Mouse (Mus musculus): ENCODE measurements around the gene Ankrd44. TPM values are rescaled to one million over a fixed set of nuclear protein-coding genes. Genes with fewer than 3 reads are reported as not detected.

Ankrd44 gene
- polyA plus RNA-seq, 1 experiment from 2014 or later: 20.1 TPM

DNA sequence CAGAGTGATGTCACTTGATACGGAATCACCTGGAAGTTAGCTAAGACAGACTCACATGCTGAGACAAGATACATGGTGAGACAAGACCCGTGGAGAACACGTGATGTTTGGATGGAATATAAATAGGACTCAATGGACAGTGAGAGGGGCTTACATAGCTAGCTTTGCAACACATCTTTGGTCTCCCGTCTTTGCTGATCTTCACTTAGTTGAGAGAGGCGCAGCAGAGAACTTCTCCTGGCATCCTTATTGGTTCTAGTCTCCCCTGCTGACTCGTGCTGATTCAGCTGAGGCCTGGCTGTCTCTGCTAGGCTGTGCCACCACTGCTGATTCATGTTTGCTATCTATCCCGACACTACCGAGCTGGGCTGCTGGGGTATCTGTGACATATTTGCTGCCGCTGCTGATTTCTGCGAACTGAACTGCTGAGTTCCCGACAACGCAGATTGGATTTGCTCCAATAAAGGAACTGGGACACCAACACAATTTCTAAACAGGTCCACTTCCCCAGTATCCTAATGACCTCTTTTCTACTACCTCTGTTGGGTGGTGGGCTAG lies 23.4 kb downstream of the Ankrd44 start:
- no peak for ATAC-seq (ENCODE audit: low FRiP score, low read depth)
- H3K9me3 ChIP-seq: no peaks in the 10 kb centered on the region
- no peak overlapping the region for H3K9ac ChIP-seq (replicated peaks)
- peaks cover 21% of the 10 kb centered on the region for H3K4me1 ChIP-seq
- no peaks in the 10 kb centered on the region for H3K27me3 ChIP-seq
- no peak overlapping the region for H3K4me2 ChIP-seq (replicated peaks)
- WGBS: 91% methylated on average over 12 of the region's 12 CpGs
- no peak overlapping the region for H3K27ac ChIP-seq (replicated peaks)
- no peak overlapping the region for H3K4me3 ChIP-seq
- no peaks in the 10 kb centered on the region for H3K36me3 ChIP-seq

DNA sequence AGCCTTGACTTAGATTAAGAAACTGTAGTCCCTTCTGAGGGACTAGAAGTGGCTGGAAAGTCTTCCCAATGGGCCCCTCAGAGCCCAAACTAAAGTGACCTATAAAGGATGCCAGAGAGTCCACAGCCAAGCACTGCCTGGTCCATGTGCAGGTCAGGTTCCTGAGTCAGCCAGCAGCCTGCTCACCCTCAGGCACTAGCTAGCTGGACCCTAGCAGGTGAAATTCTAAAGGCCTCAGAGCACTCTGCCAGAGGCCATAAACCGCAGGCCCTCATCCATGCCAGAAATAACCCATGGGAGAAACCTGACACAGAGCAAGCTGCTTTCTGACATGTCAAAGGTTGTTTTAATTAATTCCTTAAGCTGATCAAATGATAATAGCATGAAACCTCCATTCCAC lies 25.1 kb downstream of the Ankrd44 start:
- WGBS: 75% methylated on average over 1 of the region's 1 CpGs
- Histone ChIP-seq H3K27ac (replicated peaks) (no peak overlapping the region), H3K36me3 (no peaks in the 10 kb centered on the region), H3K4me3 (no peak overlapping the region), H3K4me1 (peaks cover 19% of the 10 kb centered on the region), H3K4me2 (replicated peaks) (no peak overlapping the region), H3K9me3 (no peaks in the 10 kb centered on the region), H3K27me3 (no peaks in the 10 kb centered on the region), H3K9ac (replicated peaks) (no peak overlapping the region)
- no peak for ATAC-seq (ENCODE audit: low FRiP score, low read depth)

DNA sequence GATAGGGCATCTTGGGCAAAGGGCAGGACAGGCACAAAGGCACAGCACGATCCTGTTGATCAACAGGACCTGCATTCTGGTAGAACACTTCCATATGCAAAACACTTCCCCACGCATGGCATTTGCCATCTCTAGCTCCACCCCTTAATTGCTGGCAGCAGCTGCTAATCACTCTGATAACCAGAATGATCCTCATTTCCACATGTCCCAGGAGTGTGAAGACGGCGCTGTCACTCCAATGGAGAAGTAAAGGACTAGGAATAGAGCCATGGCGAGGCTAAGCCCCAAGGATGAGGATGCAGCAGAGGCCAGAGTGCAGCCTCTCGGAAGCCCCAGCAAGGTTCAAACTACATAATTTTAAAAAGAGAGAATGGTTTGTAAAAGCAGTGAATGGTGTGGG lies 26.9 kb downstream of the Ankrd44 start:
- Histone ChIP-seq H3K27ac (replicated peaks) (no peak overlapping the region), H3K4me3 (no peak overlapping the region), H3K27me3 (no peaks in the 10 kb centered on the region), H3K4me1 (peaks cover 19% of the 10 kb centered on the region), H3K4me2 (replicated peaks) (no peak overlapping the region), H3K9me3 (no peaks in the 10 kb centered on the region), H3K9ac (replicated peaks) (no peak overlapping the region), H3K36me3 (no peaks in the 10 kb centered on the region)
- ATAC-seq (ENCODE audit: low FRiP score, low read depth): 0 out of 2 replicates have a peak, but pooled peaks have one; percentile 6
- 70% methylated on average over 6 of the region's 6 CpGs for WGBS

DNA sequence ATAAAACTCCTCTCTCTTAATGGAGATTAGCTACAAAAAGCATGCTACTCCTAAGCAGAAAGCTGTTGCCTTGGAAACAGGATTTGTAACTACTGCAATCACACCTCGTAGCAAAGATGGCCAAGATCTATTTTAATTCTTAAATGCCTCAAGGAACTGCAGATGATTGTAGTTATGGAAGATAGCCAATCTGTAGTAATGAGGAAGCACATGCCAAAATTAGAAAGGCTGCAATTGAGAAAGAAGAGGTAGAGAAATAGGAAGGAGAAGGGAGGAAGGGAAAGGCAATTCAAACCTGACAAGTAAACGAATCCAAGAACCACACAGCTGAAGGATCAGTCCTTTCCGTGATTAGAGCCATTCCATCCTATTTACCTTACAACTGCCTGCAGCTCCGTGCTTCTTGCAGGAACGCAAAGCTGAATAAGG lies 27.5 kb downstream of the Ankrd44 start:
- no peaks in the 10 kb centered on the region for H3K9me3 ChIP-seq
- no peak overlapping the region for H3K4me2 ChIP-seq (replicated peaks)
- ATAC-seq (ENCODE audit: low FRiP score, low read depth): no peak

DNA sequence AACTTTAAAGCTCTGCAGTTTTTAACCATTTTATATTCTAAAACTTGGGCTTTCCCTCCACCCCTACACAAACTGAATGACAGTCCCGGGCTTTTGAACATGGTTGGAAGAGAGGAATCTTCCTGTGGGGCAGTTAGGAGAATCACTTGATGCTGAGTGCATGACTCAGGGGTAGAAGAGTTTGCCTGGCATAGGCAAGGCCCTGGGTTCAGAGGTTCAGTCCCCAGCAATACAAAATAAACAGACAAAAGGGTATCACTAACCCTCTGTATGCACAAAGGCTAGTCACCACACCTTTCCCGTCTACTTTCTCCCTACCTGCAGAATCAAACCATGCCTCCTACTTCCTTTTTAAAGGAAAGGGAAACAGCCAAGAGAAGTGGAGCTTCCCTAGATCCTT lies 28.5 kb downstream of the Ankrd44 start:
- 91% methylated on average over 2 of the region's 2 CpGs for WGBS
- H3K9ac ChIP-seq (replicated peaks): no peak overlapping the region
- H3K9me3 ChIP-seq: no peaks in the 10 kb centered on the region
- H3K27me3 ChIP-seq: no peaks in the 10 kb centered on the region
- H3K27ac ChIP-seq (replicated peaks): no peak overlapping the region
- peaks cover 19% of the 10 kb centered on the region for H3K4me1 ChIP-seq
- H3K4me3 ChIP-seq: no peak overlapping the region
- no peak for ATAC-seq (ENCODE audit: low FRiP score, low read depth)
- no peaks in the 10 kb centered on the region for H3K36me3 ChIP-seq
- no peak overlapping the region for H3K4me2 ChIP-seq (replicated peaks)

More for the DNA sequence above, 27.5 kb downstream of the Ankrd44 start:
- Histone ChIP-seq H3K27me3 (no peaks in the 10 kb centered on the region), H3K4me3 (no peak overlapping the region), H3K27ac (replicated peaks) (no peak overlapping the region), H3K4me1 (peaks cover 19% of the 10 kb centered on the region), H3K9ac (replicated peaks) (no peak overlapping the region), H3K36me3 (no peaks in the 10 kb centered on the region)
- WGBS: 45% methylated on average over 5 of the region's 5 CpGs

DNA sequence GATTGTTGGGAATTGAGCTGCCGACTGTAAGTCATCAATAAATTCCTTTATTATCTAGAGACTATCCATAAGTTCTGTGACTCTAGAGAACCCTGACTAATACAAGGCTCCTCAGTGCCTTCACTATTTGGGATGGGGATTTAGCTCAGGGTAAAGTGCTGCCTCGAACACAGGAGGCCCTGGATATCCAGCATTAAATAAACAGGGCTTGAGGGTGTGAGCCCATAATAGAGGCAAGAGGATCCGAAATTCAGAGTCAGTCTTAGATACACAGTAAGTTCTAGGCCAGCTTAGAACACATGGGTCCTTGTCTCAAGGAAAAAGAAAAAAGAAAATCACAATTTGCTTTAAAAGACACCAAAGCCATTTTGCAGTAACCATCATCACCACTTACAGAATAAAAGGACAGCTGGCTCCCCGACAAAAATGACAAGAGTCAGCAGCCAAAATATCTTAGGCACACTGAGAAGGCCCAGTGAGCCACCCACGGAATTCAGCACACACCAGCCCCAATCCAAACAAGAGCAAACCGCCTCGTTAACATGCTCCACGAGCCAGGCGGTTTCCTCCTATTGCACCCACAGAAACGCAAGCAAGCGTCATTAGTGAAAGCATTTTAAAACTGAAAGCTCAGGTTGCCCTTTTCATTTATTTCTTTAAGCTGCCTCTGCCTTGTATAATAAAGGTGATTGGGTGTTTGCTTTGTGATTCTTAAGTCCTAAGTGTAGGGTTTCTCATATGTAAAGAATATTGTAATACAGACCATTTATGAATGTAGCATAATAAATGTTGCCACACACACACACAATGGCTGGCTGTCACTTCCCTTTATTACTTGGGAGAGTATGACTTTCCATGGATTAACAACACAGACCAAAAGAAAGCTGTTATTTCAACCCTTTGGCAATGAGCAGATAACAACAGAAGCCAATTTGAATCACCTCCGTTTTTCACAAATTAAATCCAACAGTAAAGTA lies 29.8 kb downstream of the Ankrd44 start:
- no peak for ATAC-seq (ENCODE audit: low FRiP score, low read depth)
- H3K4me2 ChIP-seq (replicated peaks): no peak overlapping the region
- H3K27ac ChIP-seq (replicated peaks): no peak overlapping the region
- no peaks in the 10 kb centered on the region for H3K36me3 ChIP-seq
- H3K4me3 ChIP-seq: no peak overlapping the region
- no peaks in the 10 kb centered on the region for H3K9me3 ChIP-seq
- peaks cover 19% of the 10 kb centered on the region for H3K4me1 ChIP-seq
- no peak overlapping the region for H3K9ac ChIP-seq (replicated peaks)
- 71% methylated on average over 12 of the region's 12 CpGs for WGBS
- H3K27me3 ChIP-seq: no peaks in the 10 kb centered on the region

DNA sequence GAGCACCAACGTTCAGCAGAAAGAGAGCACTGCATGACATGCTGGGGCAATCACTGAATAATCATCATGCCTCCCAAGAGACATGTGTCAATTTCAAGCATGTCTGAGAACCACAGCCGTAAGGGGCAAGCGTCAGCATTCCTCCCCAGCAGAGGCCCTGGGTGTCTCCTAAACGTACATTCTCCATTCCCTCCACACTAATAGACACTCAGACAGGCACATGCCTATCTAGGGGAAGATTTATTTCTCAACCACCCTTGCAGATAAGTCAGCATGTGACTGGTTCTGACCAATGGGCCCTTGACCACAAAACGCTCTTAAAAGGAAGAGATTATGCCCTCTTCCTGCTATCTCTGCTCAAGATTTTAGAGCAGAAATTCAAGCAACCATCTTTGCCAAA lies 37.7 kb downstream of the Ankrd44 start:
- Histone ChIP-seq H3K9me3 (no peaks in the 10 kb centered on the region), H3K9ac (replicated peaks) (no peak overlapping the region), H3K4me3 (no peak overlapping the region), H3K27ac (replicated peaks) (no peak overlapping the region), H3K36me3 (no peaks in the 10 kb centered on the region), H3K27me3 (no peaks in the 10 kb centered on the region), H3K4me1 (no peaks in the 10 kb centered on the region), H3K4me2 (replicated peaks) (no peak overlapping the region)
- WGBS: 65% methylated on average over 5 of the region's 5 CpGs
- ATAC-seq (ENCODE audit: low FRiP score, low read depth): no peak

DNA sequence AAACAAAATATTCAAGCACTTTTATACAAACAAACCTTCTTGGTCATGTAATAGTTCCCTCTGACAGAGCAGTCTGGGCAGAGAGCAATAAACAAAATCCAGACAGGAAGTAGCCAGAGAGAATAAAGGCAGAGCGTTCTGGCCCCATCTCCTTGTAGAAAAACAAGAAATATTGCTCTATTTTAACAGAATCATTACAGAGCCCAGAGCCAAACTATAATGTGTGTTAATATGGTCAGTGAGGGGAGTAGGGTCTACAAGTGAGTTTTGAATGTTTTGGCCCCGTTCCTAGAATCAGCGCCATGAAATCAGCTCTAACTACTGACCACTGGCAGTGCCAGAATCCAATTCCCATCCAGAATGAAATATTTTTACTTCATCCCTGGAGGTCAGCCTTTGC lies 38.3 kb downstream of the Ankrd44 start:
- Histone ChIP-seq H3K9ac (replicated peaks) (no peak overlapping the region), H3K9me3 (no peaks in the 10 kb centered on the region), H3K4me3 (no peak overlapping the region), H3K4me1 (no peaks in the 10 kb centered on the region), H3K36me3 (no peaks in the 10 kb centered on the region), H3K27me3 (no peaks in the 10 kb centered on the region), H3K4me2 (replicated peaks) (no peak overlapping the region), H3K27ac (replicated peaks) (no peak overlapping the region)
- ATAC-seq (ENCODE audit: low FRiP score, low read depth): no peak
- WGBS: 87% methylated on average over 3 of the region's 3 CpGs

DNA sequence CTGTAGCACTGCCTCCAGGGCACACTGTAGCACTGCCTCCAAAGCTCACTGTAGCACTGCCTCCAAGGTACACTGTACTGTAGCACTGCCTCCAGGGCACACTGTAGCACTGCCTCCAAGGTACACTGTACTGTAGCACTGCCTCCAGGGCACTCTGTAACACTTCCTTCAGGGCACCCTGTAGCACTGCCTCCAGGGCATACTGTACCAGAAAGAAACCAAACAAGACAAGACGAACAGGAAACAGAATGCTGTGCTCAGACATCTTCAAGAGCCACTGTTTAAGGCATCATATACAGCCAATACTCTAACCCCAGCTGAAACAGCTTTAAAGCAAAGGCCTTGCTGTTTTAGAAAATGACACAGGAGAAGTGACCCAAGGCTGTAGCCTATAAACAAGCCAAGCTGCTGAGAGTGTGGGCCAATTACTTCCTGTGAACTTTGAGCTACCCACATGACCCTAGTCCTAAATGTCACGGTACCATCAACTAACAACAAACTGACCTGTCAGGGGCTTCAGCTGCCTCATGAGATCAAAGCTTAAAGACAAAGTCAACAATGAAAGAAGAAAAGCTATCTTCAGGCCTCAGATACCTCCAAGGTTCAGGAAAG lies 43.2 kb downstream of the Ankrd44 start:
- Histone ChIP-seq H3K4me1 (no peaks in the 10 kb centered on the region), H3K27ac (replicated peaks) (no peak overlapping the region), H3K27me3 (no peaks in the 10 kb centered on the region), H3K4me3 (no peak overlapping the region), H3K9me3 (no peaks in the 10 kb centered on the region), H3K4me2 (replicated peaks) (no peak overlapping the region), H3K36me3 (no peaks in the 10 kb centered on the region), H3K9ac (replicated peaks) (no peak overlapping the region)
- WGBS: 67% methylated on average over 2 of the region's 2 CpGs
- ATAC-seq (ENCODE audit: low FRiP score, low read depth): no peak

DNA sequence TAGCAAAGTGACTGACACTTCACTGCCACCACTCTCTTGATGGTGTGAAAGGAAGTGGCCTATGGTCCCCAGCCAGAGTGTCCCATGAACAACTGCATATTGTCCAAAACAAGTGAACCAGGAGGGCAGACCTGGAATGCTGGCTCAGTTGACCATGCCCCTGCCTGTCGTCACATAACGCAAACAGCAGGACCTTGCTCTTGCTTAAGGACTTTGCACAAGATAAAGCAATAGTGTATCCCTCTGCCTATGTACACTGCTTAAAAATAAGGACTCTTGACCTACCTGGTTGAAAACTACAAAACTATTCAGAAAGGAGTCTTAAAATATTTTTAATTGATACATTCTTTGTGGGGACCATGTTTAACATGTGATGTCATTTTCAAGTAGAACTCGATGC lies 44.7 kb downstream of the Ankrd44 start:
- Histone ChIP-seq H3K27ac (replicated peaks) (no peak overlapping the region), H3K9ac (replicated peaks) (no peak overlapping the region), H3K4me3 (no peak overlapping the region), H3K36me3 (no peaks in the 10 kb centered on the region), H3K27me3 (no peaks in the 10 kb centered on the region), H3K9me3 (no peaks in the 10 kb centered on the region), H3K4me1 (peaks cover 10% of the 10 kb centered on the region; the same call in 1 of the 2 replicates), H3K4me2 (replicated peaks) (no peak overlapping the region)
- WGBS: 82% methylated on average over 3 of the region's 3 CpGs
- no peak for ATAC-seq (ENCODE audit: low FRiP score, low read depth)

DNA sequence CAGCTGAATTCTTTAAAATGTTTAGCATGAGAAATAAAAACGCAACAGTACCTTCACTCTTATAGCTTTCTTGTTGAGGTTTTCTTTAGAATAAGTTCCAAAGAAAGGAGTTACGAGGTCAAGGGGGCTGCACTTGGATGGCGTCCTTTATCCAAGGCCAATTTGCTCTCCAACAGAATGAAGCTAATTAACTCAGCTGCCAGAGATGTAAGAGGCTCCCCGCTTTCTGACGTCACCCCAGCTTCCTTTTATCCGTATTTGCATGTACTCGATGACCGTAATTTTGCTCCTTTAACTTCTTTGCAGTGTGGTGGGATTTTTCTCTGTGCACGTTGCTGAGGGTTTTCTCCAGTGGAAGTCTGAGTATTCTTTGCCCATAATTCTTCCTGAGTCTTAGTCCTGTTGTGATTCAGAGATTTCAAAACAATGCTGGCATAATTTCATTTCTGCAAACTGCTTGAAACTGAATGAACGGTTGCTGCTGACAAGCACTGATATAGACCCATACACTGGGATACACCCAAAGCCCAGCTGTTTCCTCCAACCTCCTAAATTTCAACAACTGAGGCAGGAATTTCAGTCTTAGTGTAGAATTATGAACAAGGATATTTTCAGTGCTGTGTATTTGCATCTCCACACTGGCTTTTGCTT lies 48.6 kb downstream of the Ankrd44 start:
- no peaks in the 10 kb centered on the region for H3K36me3 ChIP-seq
- no peaks in the 10 kb centered on the region for H3K9me3 ChIP-seq
- H3K4me1 ChIP-seq: peaks cover 14% of the 10 kb centered on the region; the same call in 1 of the 2 replicates
- 67% methylated on average over 10 of the region's 10 CpGs for WGBS
- no peak overlapping the region for H3K9ac ChIP-seq (replicated peaks)
- no peaks in the 10 kb centered on the region for H3K27me3 ChIP-seq
- H3K4me3 ChIP-seq: no peak overlapping the region
- no peak for ATAC-seq (ENCODE audit: low FRiP score, low read depth)
- H3K4me2 ChIP-seq (replicated peaks): no peak overlapping the region
- H3K27ac ChIP-seq (replicated peaks): no peak overlapping the region

DNA sequence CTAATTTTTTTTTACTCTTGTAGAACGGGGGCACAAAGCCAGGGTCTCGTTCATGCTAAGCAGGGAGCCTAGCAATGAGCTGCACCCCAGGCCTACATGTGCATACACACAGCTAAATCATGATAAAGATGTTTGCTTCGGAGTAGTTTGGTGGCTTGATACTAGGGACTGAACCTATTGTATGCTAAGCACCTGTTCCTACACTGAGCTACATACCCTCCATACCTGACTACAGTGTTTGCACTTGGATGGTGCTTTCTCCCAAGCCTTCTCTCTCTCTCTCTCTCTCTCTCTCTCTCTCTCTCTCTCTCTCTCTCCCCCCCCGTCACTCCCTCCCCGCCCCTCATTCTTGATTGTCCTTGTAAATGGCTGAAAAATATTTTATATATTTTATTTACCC lies 49.2 kb downstream of the Ankrd44 start:
- no peak overlapping the region for H3K9ac ChIP-seq (replicated peaks)
- no peak overlapping the region for H3K27ac ChIP-seq (replicated peaks)
- ATAC-seq (ENCODE audit: low FRiP score, low read depth): no peak
- 81% methylated on average over 5 of the region's 5 CpGs for WGBS
- no peaks in the 10 kb centered on the region for H3K36me3 ChIP-seq
- no peak overlapping the region for H3K4me3 ChIP-seq
- H3K4me2 ChIP-seq (replicated peaks): no peak overlapping the region
- no peaks in the 10 kb centered on the region for H3K9me3 ChIP-seq
- H3K4me1 ChIP-seq: peaks cover 14% of the 10 kb centered on the region; the same call in 1 of the 2 replicates
- no peaks in the 10 kb centered on the region for H3K27me3 ChIP-seq
